Mouse (Mus musculus) liver, postnatal 0 days (tissue): ENCODE measurements at regions not wholly inside any gene's neighbourhood (a gene's known extent, or its start where the extent isn't known, plus 50 kb on each side); places are given as distances from the start of the nearest gene placed in this dataset.

Experiments used
- ATAC-seq: fragments of 200-750 bp; cut with Nextera tagmentation; 2 replicates; pipeline ENCODE4 v1.8.0; 2017; ENCODE audit warnings: mild to moderate bottlenecking, moderate library complexity
- DNase-seq: peaks from one replicate; pipeline ENCODE4 v3.0.0-alpha.2; 2016
- H3K27ac ChIP-seq: fragments of 300-500 bp; sonication (generic); 2 replicates; pipeline ENCODE4 v1.5.1; 2014; ENCODE audit warnings: antibody characterized with exemption, moderate library complexity, mild to moderate bottlenecking, low read depth
- H3K27me3 ChIP-seq: fragments of 300-500 bp; sonication (generic); 2 replicates; pipeline ENCODE4 v1.6.1; 2014; ENCODE audit warnings: low read length, control low read depth, mixed read lengths; ENCODE audit not compliant: insufficient read depth
- H3K36me3 ChIP-seq: fragments of 300-500 bp; sonication (generic); replicated peaks from 2 replicates; pipeline ENCODE4 v1.6.1; 2014; ENCODE audit warnings: mild to moderate bottlenecking, control low read depth, low read length, moderate library complexity, mixed read lengths; ENCODE audit not compliant: insufficient read depth
- H3K4me1 ChIP-seq: fragments of 300-500 bp; sonication (generic); 2 replicates; pipeline ENCODE4 v1.6.1; 2014; ENCODE audit warnings: antibody characterized with exemption, mild to moderate bottlenecking, control low read depth; ENCODE audit not compliant: insufficient read depth
- H3K4me2 ChIP-seq: fragments of 300-500 bp; sonication (generic); 2 replicates; pipeline ENCODE4 v1.6.1; 2014; ENCODE audit warnings: low read depth, mild to moderate bottlenecking, low read length, moderate library complexity, mixed read lengths
- H3K4me3 ChIP-seq: fragments of 300-500 bp; sonication (generic); 2 replicates; pipeline ENCODE4 v1.5.1; 2014; ENCODE audit warnings: low read depth, low read length
- H3K9ac ChIP-seq: fragments of 300-500 bp; sonication (generic); replicated peaks from 2 replicates; pipeline ENCODE4 v1.6.1; 2014; ENCODE audit warnings: mild to moderate bottlenecking, moderate library complexity
- H3K9me3 ChIP-seq: fragments of 300-500 bp; sonication (generic); 2 replicates; pipeline ENCODE4 v1.6.1; 2016; ENCODE audit warnings: mild to moderate bottlenecking, control low read depth, low read length, mixed read lengths
- CTCF ChIP-seq: sonication (generic); IDR thresholded peaks from 2 replicates; pipeline ENCODE4 v1.5.1; 2016; ENCODE audit warnings: antibody characterized with exemption, low read depth
- EP300 ChIP-seq: IDR thresholded peaks from 2 replicates; pipeline ENCODE4 v1.6.1; 2016; ENCODE audit warnings: antibody characterized with exemption, low read depth, mild to moderate bottlenecking
- WGBS: fragments of 180-500 bp; shearing (Covaris S2); extraction: QIAGEN DNeasy Blood & Tissue Kit; methylation state at CpG from one replicate; pipeline ENCODE4 v1.1.7; 2014; ENCODE audit not compliant: insufficient replicate concordance; 5-methylcytosine and 5-hydroxymethylcytosine counted together

GRCm38 (mm10) chr13:52083601-52084455 is 237.3 kb downstream of the Gadd45g start:
- DNase-seq (no peak), ATAC-seq (no peak)
- H3K4me3 ChIP-seq = no peak overlapping the region
- H3K36me3 ChIP-seq = no peaks in the 10 kb centered on the region
- no peak overlapping the region for H3K4me2 ChIP-seq
- no peak overlapping the region for H3K9ac ChIP-seq
- 63% methylated on average over 9 of the region's 9 CpGs for WGBS
- H3K4me1 ChIP-seq = peaks cover 16% of the 10 kb centered on the region; the same call in 1 of the 2 replicates
- TF ChIP-seq CTCF (no peak), EP300 (no peak)
- H3K27me3 ChIP-seq = no peaks in the 10 kb centered on the region
- peak overlapping the region; percentile 19; the same call in 1 of the 2 replicates for H3K27ac ChIP-seq
- H3K9me3 ChIP-seq = no peaks in the 10 kb centered on the region

GRCm38 (mm10) chr13:52085110-52085509 is 238.6 kb downstream of the Gadd45g start:
- no peaks in the 10 kb centered on the region for H3K27me3 ChIP-seq
- peaks cover 12% of the 10 kb centered on the region; the same call in 1 of the 2 replicates for H3K4me1 ChIP-seq
- no peak overlapping the region for H3K9ac ChIP-seq
- H3K4me2 ChIP-seq = no peak overlapping the region
- ATAC-seq = peak; percentile 40; the same call in 1 of the 2 replicates
- no peak overlapping the region for H3K4me3 ChIP-seq
- 41% methylated on average over 3 of the region's 3 CpGs for WGBS
- peak; percentile 34 for DNase-seq
- H3K27ac ChIP-seq = peak overlapping the region; percentile 0; the same call in 1 of the 2 replicates
- TF ChIP-seq CTCF (no peak), EP300 (no peak)
- no peaks in the 10 kb centered on the region for H3K9me3 ChIP-seq
- H3K36me3 ChIP-seq = no peaks in the 10 kb centered on the region

GRCm38 (mm10) chr13:52088319-52088718 is 241.8 kb downstream of the Gadd45g start:
- H3K4me2 ChIP-seq = no peak overlapping the region
- DNase-seq (no peak), ATAC-seq (no peak)
- WGBS = 45% methylated on average over 8 of the region's 8 CpGs
- H3K9me3 ChIP-seq = no peaks in the 10 kb centered on the region
- no peak overlapping the region for H3K4me3 ChIP-seq
- H3K36me3 ChIP-seq = no peaks in the 10 kb centered on the region
- no peak overlapping the region for H3K27ac ChIP-seq
- H3K27me3 ChIP-seq = no peaks in the 10 kb centered on the region
- H3K4me1 ChIP-seq = peaks cover 11% of the 10 kb centered on the region; the same call in 1 of the 2 replicates
- H3K9ac ChIP-seq = no peak overlapping the region
- TF ChIP-seq EP300 (no peak), CTCF (no peak)

GRCm38 (mm10) chr13:52090365-52090764 is 243.9 kb downstream of the Gadd45g start:
- Histone ChIP-seq H3K36me3 (no peaks in the 10 kb centered on the region), H3K9me3 (no peaks in the 10 kb centered on the region), H3K4me1 (peaks cover 4% of the 10 kb centered on the region; the same call in 1 of the 2 replicates), H3K4me2 (no peak overlapping the region), H3K4me3 (no peak overlapping the region), H3K27ac (no peak overlapping the region), H3K27me3 (no peaks in the 10 kb centered on the region), H3K9ac (no peak overlapping the region)
- ATAC-seq (no peak), DNase-seq (no peak)
- TF ChIP-seq EP300 = no peak
- 0 out of 2 replicates have a peak, but pooled peaks have one; percentile 16 for TF ChIP-seq CTCF
- 65% methylated on average over 4 of the region's 4 CpGs for WGBS

GRCm38 (mm10) chr13:52094785-52095184 is 248.3 kb downstream of the Gadd45g start:
- no peak overlapping the region for H3K4me3 ChIP-seq
- H3K4me2 ChIP-seq = no peak overlapping the region
- no peaks in the 10 kb centered on the region for H3K36me3 ChIP-seq
- TF ChIP-seq EP300 (no peak), CTCF (no peak)
- ATAC-seq = no peak
- no peak overlapping the region for H3K9ac ChIP-seq
- WGBS = 79% methylated on average over 7 of the region's 7 CpGs
- no peaks in the 10 kb centered on the region for H3K9me3 ChIP-seq
- H3K27me3 ChIP-seq = no peaks in the 10 kb centered on the region
- DNase-seq = no peak
- no peak overlapping the region for H3K27ac ChIP-seq
- no peaks in the 10 kb centered on the region for H3K4me1 ChIP-seq

- Histone ChIP-seq H3K4me3 (no peak overlapping the region), H3K9me3 (no peaks in the 10 kb centered on the region), H3K4me2 (no peak overlapping the region), H3K36me3 (no peaks in the 10 kb centered on the region), H3K27me3 (no peaks in the 10 kb centered on the region), H3K4me1 (no peaks in the 10 kb centered on the region), H3K9ac (no peak overlapping the region), H3K27ac (no peak overlapping the region)
- ATAC-seq = no peak
- WGBS = 70% methylated on average over 7 of the region's 7 CpGs
- TF ChIP-seq EP300 = no peak
- TF ChIP-seq CTCF = no peak
- no peak for DNase-seq
Observed at GRCm38 (mm10) chr13:52096506-52096905, 250.0 kb downstream of the Gadd45g start.
